Mouse (Mus musculus): Measurements from ENCODE around the gene Npnt. TPM values are rescaled to one million over a fixed set of nuclear protein-coding genes. Genes with fewer than 3 reads are reported as not detected.

Gene Npnt
- polyA plus RNA-seq, 1 experiment from 2014 or later, result 197 TPM

DNA sequence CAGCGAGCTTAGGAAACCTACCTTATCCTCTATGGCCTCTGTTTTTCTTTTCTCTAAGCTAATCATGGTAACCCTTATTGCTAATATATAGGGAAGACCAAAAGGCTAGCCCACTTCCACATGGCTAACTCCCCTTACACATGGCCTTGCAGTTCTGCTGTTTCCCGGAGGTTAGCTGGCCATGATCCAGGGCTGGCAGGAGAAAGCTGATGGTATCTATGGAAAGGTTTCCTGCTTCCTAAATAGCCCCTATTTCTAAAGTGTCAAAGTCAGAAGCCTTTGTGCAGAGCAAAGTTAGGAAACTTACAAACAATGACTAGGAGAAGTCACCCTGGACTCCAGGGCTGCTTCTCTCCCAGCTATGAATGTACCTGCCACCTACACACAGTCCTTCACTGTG lies 81.3 kb downstream of the Npnt start:
- no peak for ATAC-seq (ENCODE audit: low FRiP score, low TSS enrichment)
- H3K9ac ChIP-seq (replicated peaks; ENCODE audit: low read length), result no peak overlapping the region
- 67% methylated on average over 2 of the region's 2 CpGs for WGBS
- no peaks in the 10 kb centered on the region for H3K36me3 ChIP-seq (ENCODE audit: insufficient read depth, low read length)
- H3K27me3 ChIP-seq (ENCODE audit: insufficient read depth, low read length), result no peaks in the 10 kb centered on the region
- no peaks in the 10 kb centered on the region for H3K9me3 ChIP-seq (ENCODE audit: low read length)
- H3K4me3 ChIP-seq (ENCODE audit: low read length), result no peak overlapping the region
- H3K4me2 ChIP-seq (replicated peaks; ENCODE audit: low read depth, low read length), result no peak overlapping the region
- peak overlapping the region; percentile 79 for H3K27ac ChIP-seq (ENCODE audit: low read length)
- peaks cover 21% of the 10 kb centered on the region; the same call in 1 of the 2 replicates for H3K4me1 ChIP-seq (ENCODE audit: insufficient read depth, low read length)

DNA sequence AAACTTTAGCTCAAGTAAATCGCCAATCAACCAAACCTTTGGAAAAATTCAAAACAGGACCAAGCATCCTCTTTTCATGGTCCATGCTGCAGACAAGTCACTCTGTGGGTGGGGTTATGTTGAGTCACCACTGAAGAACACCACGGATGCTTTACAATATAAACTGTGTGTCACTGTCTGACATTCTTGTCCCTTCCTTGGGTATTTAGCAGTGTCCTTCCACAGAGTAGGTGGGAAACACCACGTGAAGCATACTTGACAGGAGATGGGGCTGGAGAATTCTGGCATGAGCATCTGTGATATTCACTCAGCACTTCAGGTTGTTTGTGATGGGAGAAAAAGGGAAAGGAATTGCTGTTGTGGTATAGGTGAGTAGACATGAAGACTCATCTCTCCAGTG lies 83.1 kb downstream of the Npnt start:
- H3K4me3 ChIP-seq (ENCODE audit: low read length), result no peak overlapping the region
- no peak for ATAC-seq (ENCODE audit: low FRiP score, low TSS enrichment)
- peak overlapping the region; percentile 30; the same call in 1 of the 2 replicates for H3K4me2 ChIP-seq (replicated peaks; ENCODE audit: low read depth, low read length)
- H3K9ac ChIP-seq (replicated peaks; ENCODE audit: low read length), result no peak overlapping the region
- H3K27ac ChIP-seq (ENCODE audit: low read length), result peak overlapping the region; percentile 74
- H3K36me3 ChIP-seq (ENCODE audit: insufficient read depth, low read length), result no peaks in the 10 kb centered on the region
- no peaks in the 10 kb centered on the region for H3K27me3 ChIP-seq (ENCODE audit: insufficient read depth, low read length)
- no peaks in the 10 kb centered on the region for H3K9me3 ChIP-seq (ENCODE audit: low read length)
- peaks cover 21% of the 10 kb centered on the region; the same call in 1 of the 2 replicates for H3K4me1 ChIP-seq (ENCODE audit: insufficient read depth, low read length)
- 83% methylated on average over 3 of the region's 3 CpGs for WGBS

DNA sequence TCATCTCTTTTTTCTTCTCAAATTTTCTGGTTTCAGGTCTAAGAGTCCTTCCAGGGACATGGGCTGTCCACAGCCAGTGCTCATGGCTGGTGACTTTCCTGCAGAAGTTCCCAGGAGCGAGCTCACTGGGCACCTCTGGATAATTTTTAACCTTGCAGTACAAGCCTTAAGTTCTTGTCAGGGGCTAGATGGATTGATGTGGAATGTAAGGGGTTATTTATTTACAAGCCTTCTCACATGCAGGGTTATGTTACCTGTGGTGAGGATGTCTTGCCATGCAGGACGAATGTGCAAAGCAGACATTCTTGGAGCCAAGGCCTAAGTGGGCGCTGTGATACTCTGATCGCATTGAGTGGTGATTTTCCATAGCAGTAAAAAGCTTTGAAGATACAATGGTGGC lies 84.5 kb downstream of the Npnt start:
- Histone ChIP-seq H3K36me3 (ENCODE audit: insufficient read depth, low read length) (no peaks in the 10 kb centered on the region), H3K4me3 (ENCODE audit: low read length) (0 out of 2 replicates have a peak overlapping the region, but pooled peaks have one; percentile 18), H3K4me1 (ENCODE audit: insufficient read depth, low read length) (peaks cover 20% of the 10 kb centered on the region; the same call in 1 of the 2 replicates), H3K27ac (ENCODE audit: low read length) (peak overlapping the region; percentile 89), H3K9ac (replicated peaks; ENCODE audit: low read length) (no peak overlapping the region), H3K27me3 (ENCODE audit: insufficient read depth, low read length) (no peaks in the 10 kb centered on the region), H3K9me3 (ENCODE audit: low read length) (no peaks in the 10 kb centered on the region), H3K4me2 (replicated peaks; ENCODE audit: low read depth, low read length) (peak overlapping the region; percentile 34; the same call in 1 of the 2 replicates)
- 59% methylated on average over 4 of the region's 4 CpGs for WGBS
- peak; percentile 85 for ATAC-seq (ENCODE audit: low FRiP score, low TSS enrichment)

- H3K27me3 ChIP-seq (ENCODE audit: insufficient read depth, low read length), result no peaks in the 10 kb centered on the region
- H3K9ac ChIP-seq (replicated peaks; ENCODE audit: low read length), result no peak overlapping the region
- H3K4me2 ChIP-seq (replicated peaks; ENCODE audit: low read depth, low read length), result no peak overlapping the region
- WGBS, result 75% methylated on average over 8 of the region's 8 CpGs
- no peak overlapping the region for H3K4me3 ChIP-seq (ENCODE audit: low read length)
- no peak for ATAC-seq (ENCODE audit: low FRiP score, low TSS enrichment)
- no peaks in the 10 kb centered on the region for H3K36me3 ChIP-seq (ENCODE audit: insufficient read depth, low read length)
- no peaks in the 10 kb centered on the region for H3K9me3 ChIP-seq (ENCODE audit: low read length)
- peak overlapping the region; percentile 83 for H3K27ac ChIP-seq (ENCODE audit: low read length)
- peaks cover 18% of the 10 kb centered on the region for H3K4me1 ChIP-seq (ENCODE audit: insufficient read depth, low read length)
Measured at GRCm38 (mm10) chr3:132864986-132865385, 85.1 kb downstream of the Npnt start.

- Histone ChIP-seq H3K9ac (replicated peaks; ENCODE audit: low read length) (no peak overlapping the region), H3K27me3 (ENCODE audit: insufficient read depth, low read length) (no peaks in the 10 kb centered on the region), H3K4me1 (ENCODE audit: insufficient read depth, low read length) (peaks cover 14% of the 10 kb centered on the region), H3K36me3 (ENCODE audit: insufficient read depth, low read length) (no peaks in the 10 kb centered on the region), H3K9me3 (ENCODE audit: low read length) (no peaks in the 10 kb centered on the region), H3K27ac (ENCODE audit: low read length) (peak overlapping the region; percentile 83), H3K4me2 (replicated peaks; ENCODE audit: low read depth, low read length) (no peak overlapping the region), H3K4me3 (ENCODE audit: low read length) (no peak overlapping the region)
- 71% methylated on average over 14 of the region's 14 CpGs for WGBS
- ATAC-seq (ENCODE audit: low FRiP score, low TSS enrichment), result peak; percentile 52; the same call in 1 of the 2 replicates
Measured at GRCm38 (mm10) chr3:132864329-132864919, 85.7 kb downstream of the Npnt start.

DNA sequence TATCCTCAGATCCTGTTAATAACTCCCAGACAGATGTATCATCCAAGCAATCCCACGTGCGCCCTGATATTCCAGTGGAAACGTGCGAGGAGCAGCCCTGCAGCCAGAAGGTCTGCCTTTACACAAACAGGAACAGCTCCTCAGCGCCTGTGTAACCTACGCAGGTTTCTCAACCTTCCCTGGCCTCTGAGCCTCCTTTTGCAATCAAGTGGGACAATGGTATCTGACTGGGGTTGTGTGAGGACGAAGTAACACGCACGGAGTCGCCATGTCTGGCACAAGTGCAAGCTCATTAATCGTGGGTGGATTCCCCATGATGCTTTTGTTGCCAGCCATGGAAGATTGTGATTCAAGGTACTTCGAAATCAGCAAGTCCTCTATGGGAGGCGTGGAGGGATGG lies 86.2 kb downstream of the Npnt start:
- no peak for ATAC-seq (ENCODE audit: low FRiP score, low TSS enrichment)
- Histone ChIP-seq H3K4me2 (replicated peaks; ENCODE audit: low read depth, low read length) (no peak overlapping the region), H3K9me3 (ENCODE audit: low read length) (no peaks in the 10 kb centered on the region), H3K27me3 (ENCODE audit: insufficient read depth, low read length) (no peaks in the 10 kb centered on the region), H3K36me3 (ENCODE audit: insufficient read depth, low read length) (no peaks in the 10 kb centered on the region), H3K9ac (replicated peaks; ENCODE audit: low read length) (no peak overlapping the region), H3K4me3 (ENCODE audit: low read length) (no peak overlapping the region), H3K4me1 (ENCODE audit: insufficient read depth, low read length) (peaks cover 9% of the 10 kb centered on the region), H3K27ac (ENCODE audit: low read length) (peak overlapping the region; percentile 63)
- 71% methylated on average over 13 of the region's 13 CpGs for WGBS

GRCm38 (mm10) chr3:132860796-132861195 lies 89.3 kb downstream of the Npnt start:
- no peak for ATAC-seq (ENCODE audit: low FRiP score, low TSS enrichment)
- Histone ChIP-seq H3K4me1 (ENCODE audit: insufficient read depth, low read length) (peaks cover 7% of the 10 kb centered on the region; the same call in 1 of the 2 replicates), H3K27me3 (ENCODE audit: insufficient read depth, low read length) (no peaks in the 10 kb centered on the region), H3K9me3 (ENCODE audit: low read length) (no peaks in the 10 kb centered on the region), H3K36me3 (ENCODE audit: insufficient read depth, low read length) (no peaks in the 10 kb centered on the region), H3K4me3 (ENCODE audit: low read length) (no peak overlapping the region), H3K27ac (ENCODE audit: low read length) (no peak overlapping the region), H3K9ac (replicated peaks; ENCODE audit: low read length) (no peak overlapping the region), H3K4me2 (replicated peaks; ENCODE audit: low read depth, low read length) (no peak overlapping the region)
- 63% methylated on average over 8 of the region's 8 CpGs for WGBS

DNA sequence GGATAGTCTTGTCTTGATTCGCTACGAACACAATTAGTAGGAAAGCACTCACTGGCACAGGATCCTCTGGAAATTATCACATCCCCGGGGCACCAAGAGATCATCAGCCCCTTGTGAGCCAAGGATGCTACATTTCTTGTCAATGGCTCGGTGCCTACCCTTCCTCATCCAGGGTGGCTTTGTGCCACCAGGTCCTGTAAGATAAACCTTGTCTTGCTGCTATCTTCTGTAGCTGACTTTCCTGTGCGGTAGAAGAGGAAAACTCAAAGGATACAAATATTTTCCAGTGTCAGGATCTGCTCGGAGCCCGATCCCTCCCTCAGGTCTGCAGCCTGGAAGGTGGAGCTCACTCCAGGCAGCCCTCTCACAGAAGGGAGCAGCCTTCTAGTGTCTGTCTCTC lies 90.5 kb downstream of the Npnt start:
- H3K9ac ChIP-seq (replicated peaks; ENCODE audit: low read length), result no peak overlapping the region
- H3K4me3 ChIP-seq (ENCODE audit: low read length), result no peak overlapping the region
- no peaks in the 10 kb centered on the region for H3K36me3 ChIP-seq (ENCODE audit: insufficient read depth, low read length)
- ATAC-seq (ENCODE audit: low FRiP score, low TSS enrichment), result no peak
- WGBS, result 86% methylated on average over 7 of the region's 7 CpGs
- no peak overlapping the region for H3K4me2 ChIP-seq (replicated peaks; ENCODE audit: low read depth, low read length)
- no peak overlapping the region for H3K27ac ChIP-seq (ENCODE audit: low read length)
- peaks cover 7% of the 10 kb centered on the region; the same call in 1 of the 2 replicates for H3K4me1 ChIP-seq (ENCODE audit: insufficient read depth, low read length)
- H3K9me3 ChIP-seq (ENCODE audit: low read length), result no peaks in the 10 kb centered on the region
- H3K27me3 ChIP-seq (ENCODE audit: insufficient read depth, low read length), result no peaks in the 10 kb centered on the region

GRCm38 (mm10) chr3:132858849-132859248 lies 91.2 kb downstream of the Npnt start:
- Histone ChIP-seq H3K9ac (replicated peaks; ENCODE audit: low read length) (no peak overlapping the region), H3K4me3 (ENCODE audit: low read length) (no peak overlapping the region), H3K27ac (ENCODE audit: low read length) (no peak overlapping the region), H3K9me3 (ENCODE audit: low read length) (no peaks in the 10 kb centered on the region), H3K36me3 (ENCODE audit: insufficient read depth, low read length) (no peaks in the 10 kb centered on the region), H3K27me3 (ENCODE audit: insufficient read depth, low read length) (no peaks in the 10 kb centered on the region), H3K4me1 (ENCODE audit: insufficient read depth, low read length) (peaks cover 7% of the 10 kb centered on the region; the same call in 1 of the 2 replicates), H3K4me2 (replicated peaks; ENCODE audit: low read depth, low read length) (no peak overlapping the region)
- WGBS, result 60% methylated on average over 11 of the region's 11 CpGs
- ATAC-seq (ENCODE audit: low FRiP score, low TSS enrichment), result no peak

DNA sequence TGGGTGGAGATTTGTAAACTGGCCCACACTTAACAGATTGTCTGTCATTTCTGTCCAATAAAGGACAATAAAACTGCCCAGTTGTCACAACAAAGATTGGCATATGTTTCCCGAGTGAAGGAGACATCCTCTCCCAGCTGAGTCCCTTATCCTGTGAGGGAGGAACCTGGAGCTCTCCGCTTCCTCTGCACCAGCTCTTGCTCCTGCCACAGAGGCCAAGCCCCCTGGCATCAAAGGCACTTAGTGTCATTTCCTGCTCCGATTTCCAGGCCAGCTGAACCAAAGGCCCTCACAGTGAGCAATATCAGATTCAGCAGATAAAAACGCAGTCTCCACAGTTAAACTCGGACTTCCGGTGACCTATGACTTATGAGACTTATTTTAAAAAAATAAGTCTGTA lies 93.4 kb downstream of the Npnt start:
- WGBS, result 22% methylated on average over 6 of the region's 6 CpGs
- ATAC-seq (ENCODE audit: low FRiP score, low TSS enrichment), result peak; percentile 23; the same call in 1 of the 2 replicates
- Histone ChIP-seq H3K9ac (replicated peaks; ENCODE audit: low read length) (no peak overlapping the region), H3K4me1 (ENCODE audit: insufficient read depth, low read length) (peaks cover 7% of the 10 kb centered on the region; the same call in 1 of the 2 replicates), H3K27ac (ENCODE audit: low read length) (no peak overlapping the region), H3K27me3 (ENCODE audit: insufficient read depth, low read length) (no peaks in the 10 kb centered on the region), H3K4me3 (ENCODE audit: low read length) (no peak overlapping the region), H3K36me3 (ENCODE audit: insufficient read depth, low read length) (no peaks in the 10 kb centered on the region), H3K9me3 (ENCODE audit: low read length) (no peaks in the 10 kb centered on the region), H3K4me2 (replicated peaks; ENCODE audit: low read depth, low read length) (no peak overlapping the region)

Data from kidney, embryonic 16.5 days (tissue).